Mouse (Mus musculus): ENCODE measurements at regions not wholly inside any gene's neighbourhood (a gene's known extent, or its start where the extent isn't known, plus 50 kb on each side); places are given as distances from the start of the nearest gene placed in this dataset.

DNA sequence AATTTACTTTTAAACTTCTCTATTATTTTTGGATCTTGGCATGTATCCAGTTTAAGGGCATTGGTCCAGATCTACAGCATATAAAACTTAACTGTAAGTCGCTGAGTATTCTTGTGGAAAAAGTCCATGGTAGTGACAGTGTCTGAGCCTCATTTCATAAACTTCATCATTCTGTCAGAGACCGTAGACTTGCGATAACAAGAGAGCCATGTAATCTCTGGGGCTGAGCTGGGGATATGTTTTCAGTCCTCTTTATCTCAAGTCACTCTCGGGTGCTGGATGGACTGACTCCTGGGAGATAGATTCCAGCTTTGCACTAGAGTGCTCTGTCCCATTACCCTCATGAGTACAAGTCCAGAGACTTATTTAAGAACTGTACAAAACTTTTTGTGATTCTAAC is 362.0 kb downstream of the Fat4 start:
- no peak for DNase-seq

DNA sequence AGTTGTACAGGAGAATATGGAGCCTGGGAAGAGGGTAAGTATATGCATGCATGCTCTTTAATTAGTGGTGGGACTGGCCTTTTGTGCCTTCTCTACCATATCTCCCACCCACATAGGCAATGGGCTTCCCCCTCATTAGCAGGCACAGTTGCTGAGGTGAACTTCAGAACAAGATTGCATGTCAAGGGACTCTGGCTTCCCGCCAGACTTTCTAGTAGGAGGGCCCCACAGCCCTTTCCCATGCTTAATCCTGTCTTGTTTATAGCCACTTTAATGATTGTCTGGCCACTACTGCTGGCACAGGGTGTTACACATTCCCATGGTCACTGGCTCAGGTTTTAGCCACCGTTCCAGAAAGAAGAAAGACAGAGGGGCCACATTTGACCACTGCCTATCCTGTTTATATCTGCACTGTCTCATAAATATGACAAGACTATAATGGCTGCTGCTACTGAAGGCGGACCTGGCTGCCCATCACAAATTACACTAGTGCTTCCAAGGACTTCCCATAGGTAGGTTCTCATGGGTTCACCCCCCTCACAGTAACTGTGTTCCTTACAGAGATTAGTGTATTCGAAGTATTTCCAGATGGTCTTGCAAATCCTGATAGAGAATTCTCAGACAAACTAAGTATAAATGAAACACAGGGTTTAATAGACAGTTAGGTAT is 362.6 kb downstream of the Fat4 start:
- DNase-seq: no peak

DNA sequence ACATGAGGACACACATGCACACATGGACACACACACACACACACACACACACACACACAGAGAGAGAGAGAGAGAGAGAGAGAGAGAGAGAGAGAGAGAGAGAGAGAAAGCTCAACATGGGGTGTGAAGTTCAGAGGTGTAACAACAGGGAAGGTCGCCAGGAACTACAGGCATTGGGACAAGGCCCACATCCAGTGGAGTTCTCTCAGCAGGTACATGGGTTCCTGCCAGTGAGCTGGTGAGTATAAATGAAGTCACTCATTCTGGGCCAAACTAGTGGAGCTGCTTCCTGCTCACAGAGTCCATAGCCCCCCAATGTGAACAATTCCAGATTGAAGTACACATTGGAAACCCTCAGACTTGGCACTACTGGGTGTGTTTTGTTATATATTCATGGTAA is 366.3 kb downstream of the Fat4 start:
- DNase-seq: no peak

DNA sequence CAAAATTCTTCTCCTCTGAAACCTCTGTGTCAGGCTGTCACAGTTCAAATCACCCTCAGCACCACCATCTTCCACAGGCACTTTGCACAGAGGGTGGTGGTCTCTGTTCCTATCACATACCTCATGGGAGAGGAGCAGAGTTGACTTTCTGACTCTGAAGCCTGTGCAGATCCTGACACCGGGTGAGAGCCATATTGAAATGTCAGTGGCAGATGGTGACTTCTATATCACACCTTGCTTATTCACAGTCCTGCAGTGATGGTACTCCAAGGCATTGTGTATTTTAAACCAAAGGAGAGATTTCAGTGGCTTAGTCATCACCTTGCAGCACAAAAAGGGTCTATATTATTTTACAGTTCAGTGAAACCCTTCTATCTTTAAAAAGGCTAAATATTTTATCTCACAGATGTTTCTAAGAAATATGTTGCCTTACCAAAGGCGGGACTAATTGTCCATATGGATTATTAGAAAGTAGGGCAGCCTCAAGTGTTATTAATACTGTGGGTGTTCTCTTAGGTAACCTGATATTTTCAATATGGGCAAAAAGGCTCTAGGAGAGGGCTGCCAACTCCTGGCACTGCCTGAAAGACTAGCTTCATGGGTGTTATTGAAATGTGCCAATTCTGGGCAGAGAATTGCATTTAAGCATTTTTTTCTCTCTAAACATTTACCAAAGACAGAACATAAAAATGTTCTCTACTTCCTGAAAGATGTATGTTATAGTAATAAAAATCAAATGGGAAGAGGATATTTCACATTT is 378.1 kb downstream of the Fat4 start:
- no peak for DNase-seq

DNA sequence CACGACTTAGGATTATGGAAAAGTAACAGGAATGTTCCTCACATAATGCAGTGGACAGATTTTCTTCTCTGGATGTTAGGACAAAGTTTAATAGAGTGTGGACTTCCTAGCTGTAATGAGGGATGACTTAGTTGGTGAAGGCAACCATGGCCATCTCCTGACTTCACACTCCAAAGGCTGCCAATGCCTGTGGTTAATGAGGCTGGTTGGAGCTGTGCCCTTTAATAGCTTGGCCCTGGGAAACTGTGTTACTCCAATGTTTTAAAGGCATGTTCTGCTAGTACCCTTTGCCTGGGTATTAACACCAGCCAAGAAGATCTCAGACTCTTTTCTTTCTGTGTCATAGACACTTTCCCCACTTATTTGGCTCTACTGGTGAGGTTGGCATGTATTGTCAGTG is 378.9 kb downstream of the Fat4 start:
- no peak for DNase-seq

DNA sequence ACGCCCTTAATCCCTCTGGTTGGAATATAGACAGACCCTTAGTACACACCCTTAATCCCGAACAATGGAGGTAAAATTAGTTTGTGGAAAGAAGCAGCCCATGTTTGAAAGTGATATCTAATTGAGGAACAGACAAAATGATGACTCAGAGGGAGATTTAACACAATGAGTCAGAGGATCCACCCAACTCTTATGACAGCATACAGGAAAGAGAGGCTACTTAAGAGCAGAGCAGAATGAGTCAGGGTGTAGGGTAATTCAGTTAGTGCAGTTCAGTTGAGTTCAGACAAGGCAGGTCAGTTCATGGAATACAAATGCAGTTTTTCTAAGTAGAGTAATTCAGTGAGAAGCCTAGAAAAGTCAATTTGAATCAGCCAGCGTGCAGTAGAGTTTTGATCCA is 382.6 kb downstream of the Fat4 start:
- no peak for DNase-seq

DNA sequence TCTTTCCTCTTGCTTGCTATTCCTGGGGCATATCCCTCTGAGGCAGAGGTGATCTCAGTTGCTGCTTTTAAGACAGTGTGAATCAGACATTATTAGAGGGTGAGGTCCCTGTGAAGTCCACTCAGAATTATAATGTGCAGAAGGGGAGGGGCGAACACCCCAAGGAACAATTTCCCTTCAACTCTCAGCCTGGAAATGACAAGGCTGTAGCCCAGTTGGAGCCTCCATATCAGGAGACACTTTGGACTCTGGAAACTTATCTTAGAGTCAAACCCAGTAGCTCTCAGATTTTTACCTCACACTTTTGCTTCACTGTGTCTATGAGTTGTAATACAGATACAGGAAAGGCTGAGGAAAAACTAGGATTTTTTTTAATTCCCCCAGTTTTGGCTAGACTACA is 385.9 kb downstream of the Fat4 start:
- DNase-seq: no peak

DNA sequence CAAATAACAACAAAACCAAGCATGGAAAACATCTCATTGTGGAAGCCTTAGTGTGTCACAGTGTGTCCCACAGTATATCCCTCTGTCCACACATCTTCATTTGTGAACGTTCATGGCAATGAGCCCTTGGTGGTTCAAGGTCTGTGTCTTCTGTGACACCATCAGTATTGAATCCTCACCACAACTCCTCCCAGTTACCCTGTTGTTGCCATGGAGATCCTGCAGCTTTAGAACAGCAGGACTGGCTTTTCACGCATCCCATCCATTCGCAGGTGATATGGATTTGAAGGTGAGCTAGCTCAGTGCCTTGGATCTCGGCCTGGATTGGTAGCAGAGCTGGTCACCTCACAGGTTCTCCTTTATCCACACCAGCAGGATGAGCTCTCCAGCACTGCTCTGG is 390.2 kb downstream of the Fat4 start:
- DNase-seq: no peak

DNA sequence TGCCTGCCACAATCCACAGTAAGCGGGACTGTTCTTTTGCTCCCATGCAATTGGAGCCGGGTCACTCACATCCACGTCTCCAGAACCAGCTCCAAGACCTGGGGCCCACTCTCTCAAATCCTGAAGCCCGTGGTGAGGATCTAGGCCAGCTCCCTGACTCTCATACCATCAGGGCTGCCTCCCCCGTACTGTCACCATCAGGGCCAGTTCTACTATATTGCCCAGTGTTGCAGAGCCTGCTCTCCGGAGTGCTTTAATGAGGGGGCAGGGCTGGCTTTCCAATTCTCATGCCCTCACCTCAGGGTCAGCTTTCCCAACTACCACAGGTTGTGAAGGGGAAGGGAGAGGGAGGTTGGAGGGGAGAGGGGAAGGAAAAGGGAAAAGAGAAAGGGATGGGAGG is 390.6 kb downstream of the Fat4 start:
- no peak for DNase-seq

DNA sequence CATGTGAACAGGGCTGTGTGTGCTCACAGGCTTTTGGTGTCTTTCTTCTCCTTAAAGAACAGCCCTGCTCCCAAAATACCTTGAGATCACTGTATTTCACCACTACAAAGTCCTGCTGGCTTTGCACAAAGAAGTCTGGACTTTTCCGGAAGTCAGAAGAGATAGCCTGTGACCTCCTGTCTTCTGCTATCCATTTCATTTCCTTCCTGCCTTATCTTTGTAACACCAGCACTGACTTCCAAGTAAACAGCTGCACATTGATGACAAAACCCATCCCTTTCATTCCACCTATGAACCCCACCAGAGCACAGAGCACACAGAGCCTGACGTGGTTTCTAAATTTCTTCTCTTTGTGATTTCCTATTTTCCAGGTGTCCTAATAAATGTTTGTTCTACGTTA is 408.5 kb downstream of the Fat4 start:
- DNase-seq: no peak

DNA sequence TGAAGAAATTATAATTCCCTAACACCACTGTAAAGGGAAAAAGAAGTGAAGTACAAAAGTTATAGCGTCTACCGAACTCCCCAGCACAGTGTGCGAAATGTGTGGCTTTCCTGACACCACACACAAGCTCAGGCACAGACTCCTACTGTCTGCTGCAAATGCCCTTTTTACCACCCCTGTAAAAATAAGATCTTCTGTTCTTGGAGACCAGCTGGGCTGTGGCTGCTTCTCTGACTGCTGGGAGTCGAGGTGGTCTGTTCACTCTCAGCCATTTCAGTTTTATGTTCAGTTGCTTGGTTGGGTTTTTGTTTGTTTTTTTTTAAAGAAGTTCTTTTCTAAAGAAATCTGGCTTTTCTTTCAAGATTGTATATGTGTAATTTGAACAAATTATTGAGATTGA is 409.5 kb downstream of the Fat4 start:
- DNase-seq: no peak

DNA sequence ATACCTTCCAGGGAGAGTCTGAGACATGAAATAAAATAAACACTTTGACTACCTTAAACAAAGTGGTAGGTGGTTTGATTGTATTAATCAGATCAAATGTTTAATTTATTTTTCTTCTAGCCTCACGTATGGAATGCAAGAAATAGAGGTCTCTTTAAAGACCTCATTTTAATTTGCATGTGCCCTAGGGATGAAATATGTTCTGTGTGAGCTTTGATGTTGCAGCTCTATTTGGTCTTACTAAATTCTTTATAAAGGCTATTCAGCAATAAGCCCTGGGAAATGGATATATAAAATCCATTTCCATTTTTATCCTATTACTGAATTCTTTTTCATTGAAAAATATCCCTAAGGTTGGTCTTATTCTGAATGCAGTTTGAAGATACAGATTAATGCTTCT is 422.7 kb downstream of the Fat4 start:
- no peak for DNase-seq

DNA sequence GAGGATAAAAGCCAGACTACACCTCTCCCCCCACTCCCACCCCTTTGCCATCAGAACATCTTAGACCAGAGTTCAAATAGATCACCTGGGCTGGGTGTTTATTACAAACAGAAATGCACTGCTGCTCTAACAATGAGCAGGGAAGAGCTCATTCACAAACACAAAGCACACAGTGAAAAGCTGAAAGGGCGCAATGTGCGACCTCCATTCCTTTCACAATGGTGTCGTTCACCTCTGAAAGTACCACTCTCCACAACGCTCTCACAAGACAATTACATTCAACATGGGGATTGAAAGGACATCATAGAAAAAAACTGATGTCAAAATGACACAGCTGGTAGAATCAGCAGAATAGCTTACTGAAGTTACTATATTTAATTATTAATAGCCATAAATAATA is 426.8 kb downstream of the Fat4 start:
- DNase-seq: no peak

DNA sequence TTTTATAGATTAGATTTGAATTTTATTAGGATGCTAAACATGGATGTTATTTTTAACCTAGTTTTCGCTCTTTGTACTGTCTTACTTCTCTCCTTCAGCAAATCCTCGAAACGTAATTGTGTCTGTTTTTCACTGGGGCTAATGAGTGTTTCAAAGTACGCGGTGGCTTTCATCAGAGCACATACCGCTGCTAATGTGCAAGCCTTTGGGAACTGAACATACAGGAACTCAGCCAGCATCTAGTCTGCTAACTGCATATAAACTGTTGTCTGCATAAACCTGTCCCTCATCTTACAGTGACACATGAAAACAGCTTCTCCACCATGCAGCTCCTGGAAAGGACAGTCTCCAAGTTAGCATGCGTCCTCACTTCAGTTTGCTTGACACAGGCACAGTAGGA is 434.1 kb downstream of the Fat4 start:
- no peak for DNase-seq

DNA sequence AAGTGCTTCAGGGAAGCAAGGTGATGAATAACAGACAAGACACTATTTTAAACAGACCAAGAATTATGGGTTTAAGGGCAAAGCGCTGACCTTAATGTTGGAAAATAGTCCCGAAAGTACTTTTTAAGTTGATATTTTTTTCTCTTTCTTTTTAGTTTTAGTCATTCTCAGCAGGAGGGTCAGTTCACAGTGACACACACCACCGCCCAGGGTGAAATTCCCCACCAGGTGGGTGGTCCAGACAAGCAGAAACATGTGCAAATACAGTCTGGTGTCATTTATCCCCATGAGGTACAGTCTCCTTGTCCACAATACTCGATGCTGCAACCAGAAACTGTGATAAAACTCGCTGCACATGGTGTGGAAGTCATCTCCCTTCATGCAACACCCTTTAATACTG is 435.5 kb downstream of the Fat4 start:
- DNase-seq: no peak

DNA sequence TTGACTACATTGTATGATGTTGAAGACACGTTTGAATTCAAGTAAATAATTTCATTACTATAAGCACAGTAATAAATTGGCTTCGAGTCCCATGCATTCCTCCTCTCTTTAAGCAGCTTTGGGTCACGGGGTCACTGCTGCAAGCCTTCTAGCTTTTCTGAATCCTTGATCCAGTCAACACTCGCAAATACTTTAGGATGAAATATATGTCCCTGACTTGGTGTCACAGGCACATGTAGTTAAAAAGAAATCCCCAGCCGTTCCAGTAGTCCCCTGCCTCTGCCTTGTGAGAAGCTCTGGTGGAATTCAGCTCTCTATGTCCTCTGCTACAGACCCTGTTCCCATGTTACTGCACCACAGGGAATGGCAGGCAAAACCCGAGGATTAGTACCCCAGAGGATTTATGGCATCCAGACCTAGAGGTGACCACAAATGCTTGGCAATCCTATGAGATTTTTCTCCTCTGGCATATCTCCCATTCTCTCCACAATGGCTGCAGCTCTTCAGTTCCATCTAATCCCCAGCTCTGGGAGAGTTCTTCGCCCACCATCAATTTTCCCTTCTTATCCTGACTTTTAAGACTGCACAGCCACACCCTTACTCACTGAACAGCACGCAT is 449.0 kb downstream of the Fat4 start:
- DNase-seq: no peak

DNA sequence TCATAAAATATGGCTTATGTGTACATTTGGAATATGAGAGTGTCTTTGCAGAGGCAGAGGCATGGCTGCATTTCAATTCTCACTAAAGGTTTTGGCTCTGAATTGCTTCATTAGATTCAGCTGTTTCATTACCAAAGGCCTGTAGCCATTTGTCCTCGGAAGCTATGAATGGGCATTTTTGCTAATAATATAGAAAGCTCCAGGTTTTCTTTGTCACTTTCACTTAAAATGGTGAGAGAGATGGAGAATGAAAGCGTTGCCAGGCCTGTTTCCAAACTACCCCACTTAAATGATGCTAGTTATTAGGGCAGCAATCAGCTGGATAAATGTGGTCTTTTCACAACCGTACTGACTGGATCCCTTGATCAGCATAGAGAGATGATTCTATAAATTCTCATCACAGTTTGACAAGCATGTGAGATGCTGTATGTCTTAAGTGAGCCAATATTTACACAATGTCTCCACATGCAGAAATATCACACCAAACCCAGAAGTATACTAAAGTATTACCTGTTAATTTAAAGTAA is 454.5 kb downstream of the Fat4 start:
- no peak for DNase-seq

DNA sequence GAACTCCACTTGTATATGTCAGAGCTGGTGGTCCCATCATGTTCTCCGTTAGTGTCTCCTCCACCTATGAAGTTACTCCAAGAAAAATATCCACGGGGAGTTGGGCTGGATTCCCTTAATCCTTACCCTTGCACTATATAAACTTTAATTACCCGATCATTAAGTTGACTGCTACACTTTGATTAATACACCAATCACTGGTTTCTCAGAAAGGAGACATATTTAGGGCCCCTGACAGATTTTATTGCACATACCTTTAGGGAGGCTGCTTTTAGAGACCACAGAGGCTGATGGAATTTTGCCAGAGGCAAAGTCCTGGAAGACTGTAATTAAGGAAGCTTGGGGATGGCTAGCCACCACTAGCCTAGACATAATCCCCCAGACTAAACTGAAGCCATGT is 457.3 kb downstream of the Fat4 start:
- DNase-seq: no peak

DNA sequence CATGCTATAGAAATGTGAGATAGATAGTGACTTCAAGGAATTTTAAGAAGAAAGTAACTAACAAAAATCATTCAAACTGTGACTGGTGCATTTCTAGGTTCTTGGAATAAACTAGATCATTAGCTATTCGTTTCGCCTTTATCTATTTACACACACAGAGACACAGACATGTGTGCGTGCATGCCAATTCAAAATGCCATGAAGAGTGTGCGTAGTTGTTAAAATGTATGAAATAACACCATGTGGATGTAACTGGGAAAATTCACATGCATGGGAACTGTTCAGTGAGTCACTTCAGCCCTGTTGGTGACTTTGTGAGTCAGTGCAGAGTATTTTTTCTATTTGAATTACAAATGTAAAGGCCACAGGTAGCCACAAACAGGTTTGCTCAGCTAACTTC is 460.8 kb downstream of the Fat4 start:
- no peak for DNase-seq

DNA sequence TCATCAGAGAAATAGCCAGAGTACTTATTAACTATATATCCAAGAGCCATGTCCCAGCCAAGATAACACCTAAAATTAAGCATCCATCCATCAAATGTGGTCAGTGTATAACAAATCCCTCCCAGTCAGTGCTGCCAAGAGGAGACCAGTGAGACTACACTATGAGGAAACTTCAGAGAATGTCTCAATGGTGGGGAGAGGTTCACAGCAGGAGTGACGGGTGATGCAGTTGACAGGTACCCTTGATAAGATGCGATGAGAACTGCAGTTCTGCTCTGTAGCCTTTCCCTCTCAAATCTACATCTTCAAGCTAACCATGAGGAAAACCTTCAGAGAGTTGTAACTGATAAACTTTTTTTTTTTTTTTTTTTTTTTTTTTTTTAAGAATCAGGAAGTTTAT is 470.3 kb downstream of the Fat4 start:
- DNase-seq: no peak

DNA sequence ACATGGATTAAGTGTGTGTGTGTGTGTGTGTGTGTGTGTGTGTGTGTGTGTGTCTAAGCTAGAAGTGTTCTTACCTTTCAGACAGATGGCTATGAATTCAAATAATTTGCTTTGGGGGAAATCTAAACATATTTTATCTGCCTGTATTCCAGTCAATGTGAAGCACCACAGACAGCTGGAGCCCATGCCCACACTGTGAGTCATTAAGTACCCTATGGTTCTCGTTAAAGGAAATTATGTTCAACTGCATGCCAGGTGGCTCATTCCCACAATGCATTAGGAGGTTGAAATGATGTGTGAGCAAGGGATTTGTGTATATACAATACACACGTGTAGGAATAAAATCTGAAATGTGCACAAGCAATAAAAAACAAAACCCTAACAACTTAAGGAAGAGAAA is 473.5 kb downstream of the Fat4 start:
- DNase-seq: no peak

DNA sequence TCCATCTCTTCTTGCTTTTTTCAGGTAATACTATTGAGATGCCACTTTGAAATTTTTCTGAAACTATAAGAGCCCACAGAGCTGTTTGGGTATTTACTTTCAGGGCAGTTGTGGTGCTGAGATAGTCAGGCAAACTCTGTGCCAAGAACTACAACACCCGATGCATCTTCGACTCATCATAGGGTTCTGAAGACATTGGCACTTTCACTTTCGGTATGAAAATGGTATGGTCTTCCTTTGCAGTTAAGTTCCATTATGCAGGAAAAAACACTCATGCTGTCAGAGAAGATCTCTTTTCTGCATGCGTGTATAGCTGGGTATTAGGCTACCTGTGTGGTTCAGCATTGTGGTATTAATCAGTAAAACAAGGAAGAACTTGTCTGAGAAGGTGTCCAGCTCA is 484.2 kb downstream of the Fat4 start:
- no peak for DNase-seq

DNA sequence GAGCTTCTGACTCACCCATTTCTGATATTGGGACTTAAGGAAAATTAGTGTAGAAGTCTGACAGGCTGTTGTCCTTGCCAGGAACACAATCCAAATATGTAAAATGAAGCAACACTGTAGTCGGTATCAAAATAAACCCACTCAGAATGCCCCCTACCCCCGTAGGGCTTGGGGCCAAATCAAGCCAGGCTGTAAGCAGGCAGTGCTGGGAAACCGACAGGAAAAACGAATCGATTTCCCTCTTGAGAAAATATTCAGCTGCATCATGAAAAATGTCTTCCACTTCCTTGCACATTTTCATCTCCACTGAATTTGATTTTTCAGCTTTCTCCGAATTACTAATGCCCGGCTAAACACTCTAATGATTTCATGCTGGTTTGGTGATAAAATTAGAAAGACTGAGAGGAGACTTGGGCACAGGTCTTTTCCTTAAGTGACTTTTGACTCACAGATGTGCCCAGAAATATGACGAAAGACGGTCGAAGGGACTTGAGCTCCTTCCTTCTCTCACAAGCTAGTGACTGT is 485.7 kb downstream of the Fat4 start:
- DNase-seq: no peak
